Mouse (Mus musculus) neural tube, embryonic 11.5 days (tissue): ENCODE data around the gene Btf3. TPM values are rescaled to one million over a fixed set of nuclear protein-coding genes. Genes with fewer than 3 reads are reported as not detected.

Experiments
- ATAC-seq: fragments of 200-750 bp; cut with Nextera tagmentation; 2 replicates; pipeline ENCODE4 v1.8.0; 2017; ENCODE audit warnings: moderate number of reproducible peaks, mild to moderate bottlenecking, moderate TSS enrichment, moderate library complexity; ENCODE audit not compliant: insufficient read depth, low FRiP score, low TSS enrichment
- DNase-seq: peaks from one replicate; pipeline ENCODE4 v3.0.0-alpha.2; 2015; ENCODE audit warnings: low spot score
- H3K27ac ChIP-seq: fragments of 300-500 bp; sonication (generic); 2 replicates; pipeline ENCODE4 v1.5.1; 2014; ENCODE audit warnings: low read depth, mild to moderate bottlenecking, low read length
- H3K27me3 ChIP-seq: fragments of 300-500 bp; sonication (generic); 2 replicates; pipeline ENCODE4 v1.6.1; 2014; ENCODE audit warnings: mild to moderate bottlenecking, low read length, mixed read lengths; ENCODE audit not compliant: control insufficient read depth, insufficient read depth
- H3K36me3 ChIP-seq: fragments of 300-500 bp; sonication (generic); 2 replicates; pipeline ENCODE4 v1.6.1; 2014; ENCODE audit warnings: mild to moderate bottlenecking, low read length, moderate library complexity, mixed read lengths; ENCODE audit not compliant: control insufficient read depth, insufficient read depth
- H3K4me1 ChIP-seq: fragments of 300-500 bp; sonication (generic); 2 replicates; pipeline ENCODE4 v1.6.1; 2014; ENCODE audit warnings: low read length, mixed read lengths; ENCODE audit not compliant: control insufficient read depth, insufficient read depth
- H3K4me2 ChIP-seq: fragments of 300-500 bp; sonication (generic); 2 replicates; pipeline ENCODE4 v1.6.1; 2014; ENCODE audit warnings: low read depth, mild to moderate bottlenecking, moderate library complexity
- H3K4me3 ChIP-seq: fragments of 300-500 bp; sonication (generic); 2 replicates; pipeline ENCODE4 v1.5.1; 2014; ENCODE audit warnings: low read depth, low read length
- H3K9ac ChIP-seq: fragments of 300-500 bp; sonication (generic); 2 replicates; pipeline ENCODE4 v1.6.1; 2014; ENCODE audit warnings: mild to moderate bottlenecking, low read length
- H3K9me3 ChIP-seq: fragments of 300-500 bp; sonication (generic); 2 replicates; pipeline ENCODE4 v1.6.1; 2016; ENCODE audit warnings: low read length; ENCODE audit not compliant: control insufficient read depth
- WGBS: fragments of 180-500 bp; shearing (Covaris S2); extraction: QIAGEN DNeasy Blood & Tissue Kit; methylation state at CpG from one replicate; pipeline ENCODE4 v1.1.7; 2014; 5-methylcytosine and 5-hydroxymethylcytosine counted together
- polyA plus RNA-seq: library from polyadenylated mRNA; unstranded; fragments of >200 nt; fragmentation: Nextera tagmentation; extraction: Ambion mirVana; gene quantifications from 2 replicates; pipeline ENCODE4 v1.2.1, GENCODE M21; 2014

Btf3 gene
- polyA plus RNA-seq, 1 experiment from 2014 or later = 738 TPM

DNA sequence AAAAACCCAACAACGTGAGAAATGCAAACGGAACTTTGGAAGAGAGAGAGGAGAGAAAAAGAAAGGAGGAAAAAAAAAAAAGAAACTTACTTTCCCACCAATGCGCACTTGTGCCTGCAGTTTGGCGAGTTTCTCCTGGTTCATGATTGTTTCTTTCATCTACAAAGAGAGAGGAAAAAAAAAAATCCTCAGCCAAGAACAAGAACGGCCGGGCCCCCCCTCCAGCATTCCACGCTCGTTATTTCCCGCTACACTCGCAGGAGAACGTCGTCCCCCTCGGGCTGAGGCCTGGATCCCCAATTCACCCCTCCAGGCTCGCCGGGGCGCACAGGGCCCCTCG is 696 bp downstream of the Btf3 start:
- ATAC-seq (no peak), DNase-seq (no peak)
- peak overlapping the region; percentile 100 for H3K4me3 ChIP-seq
- no peaks in the 10 kb centered on the region for H3K27me3 ChIP-seq
- peaks cover 7% of the 10 kb centered on the region for H3K36me3 ChIP-seq
- peak overlapping the region; percentile 98 for H3K9ac ChIP-seq
- no peaks in the 10 kb centered on the region for H3K9me3 ChIP-seq
- peak overlapping the region; percentile 84 for H3K27ac ChIP-seq
- peaks cover 4% of the 10 kb centered on the region; the same call in 1 of the 2 replicates for H3K4me1 ChIP-seq
- under 1% methylated on average over 17 of the region's 17 CpGs for WGBS
- peak overlapping the region; percentile 72 for H3K4me2 ChIP-seq

DNA sequence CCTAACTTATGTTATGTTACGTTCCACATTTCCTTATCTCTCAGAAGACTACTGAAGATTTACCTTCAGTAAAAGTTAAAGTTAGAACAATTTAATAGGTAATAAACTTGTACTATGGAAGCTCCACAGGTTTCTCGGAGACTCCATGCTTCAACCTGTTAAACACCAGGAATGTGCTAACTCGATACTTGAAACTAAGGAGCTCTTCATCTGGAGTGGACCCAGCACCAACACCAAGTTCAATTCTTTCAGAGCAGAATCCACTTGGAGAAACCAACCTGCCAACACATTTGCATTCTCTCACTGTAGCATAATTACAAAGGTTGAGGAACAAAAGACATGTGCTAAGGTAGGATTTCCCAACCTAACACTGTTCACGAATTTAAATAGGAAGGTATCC is 1.7 kb downstream of the Btf3 start:
- no peaks in the 10 kb centered on the region for H3K9me3 ChIP-seq
- DNase-seq (no peak), ATAC-seq (no peak)
- H3K4me1 ChIP-seq = peaks cover 4% of the 10 kb centered on the region; the same call in 1 of the 2 replicates
- peak overlapping the region; percentile 72; the same call in 1 of the 2 replicates for H3K4me2 ChIP-seq
- H3K27me3 ChIP-seq = no peaks in the 10 kb centered on the region
- no peak overlapping the region for H3K9ac ChIP-seq
- H3K36me3 ChIP-seq = peaks cover 7% of the 10 kb centered on the region
- no peak overlapping the region for H3K4me3 ChIP-seq
- H3K27ac ChIP-seq = no peak overlapping the region
- 78% methylated on average over 4 of the region's 4 CpGs for WGBS

DNA sequence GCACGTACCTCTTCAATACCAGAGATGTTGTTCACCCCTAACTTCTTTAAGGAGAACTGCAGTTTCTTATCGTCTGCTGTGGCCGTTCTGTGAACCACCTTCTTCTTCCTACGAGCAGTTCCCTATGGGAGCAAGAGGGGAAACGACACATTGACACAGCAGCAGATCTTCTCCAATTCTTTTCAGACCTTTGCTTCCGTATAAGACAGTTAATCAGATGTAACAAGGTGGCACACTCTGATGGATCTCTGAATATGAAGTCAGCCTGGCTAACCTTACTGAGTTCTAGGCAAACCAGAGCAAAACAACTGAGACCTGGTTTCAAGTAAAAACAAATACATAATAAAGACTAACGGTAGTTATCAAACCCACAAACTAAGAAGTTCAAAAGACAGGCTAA is 3.2 kb downstream of the Btf3 start:
- H3K27me3 ChIP-seq = no peaks in the 10 kb centered on the region
- 82% methylated on average over 7 of the region's 7 CpGs for WGBS
- no peak for DNase-seq
- H3K27ac ChIP-seq = no peak overlapping the region
- H3K4me3 ChIP-seq = no peak overlapping the region
- no peak for ATAC-seq
- peaks cover 4% of the 10 kb centered on the region; the same call in 1 of the 2 replicates for H3K4me1 ChIP-seq
- no peak overlapping the region for H3K9ac ChIP-seq
- no peak overlapping the region for H3K4me2 ChIP-seq
- peaks cover 7% of the 10 kb centered on the region for H3K36me3 ChIP-seq
- no peaks in the 10 kb centered on the region for H3K9me3 ChIP-seq

DNA sequence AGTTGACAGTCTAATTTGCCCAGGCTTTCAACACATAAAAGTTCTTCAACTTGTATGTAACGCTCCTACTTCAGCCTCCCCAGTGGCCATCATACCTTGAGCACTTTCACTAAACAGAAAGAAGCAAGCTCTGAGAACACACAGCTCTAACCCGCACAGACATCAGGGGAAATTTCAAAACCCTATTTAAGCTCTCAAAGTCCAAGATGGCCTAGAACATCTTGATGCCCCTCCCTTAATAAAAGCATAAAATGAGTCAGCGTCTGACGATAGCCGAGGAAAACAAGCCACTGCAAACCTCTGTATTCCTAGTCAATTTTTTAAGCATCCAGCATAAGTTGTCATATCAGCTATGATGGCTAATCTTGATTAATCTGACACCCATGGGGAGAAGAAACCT is 5.2 kb downstream of the Btf3 start:
- Histone ChIP-seq H3K4me2 (no peak overlapping the region), H3K27ac (no peak overlapping the region), H3K4me1 (peaks cover 4% of the 10 kb centered on the region; the same call in 1 of the 2 replicates), H3K36me3 (peaks cover 7% of the 10 kb centered on the region), H3K9me3 (no peaks in the 10 kb centered on the region), H3K9ac (no peak overlapping the region), H3K27me3 (no peaks in the 10 kb centered on the region), H3K4me3 (no peak overlapping the region)
- ATAC-seq (no peak), DNase-seq (no peak)
- 94% methylated on average over 5 of the region's 5 CpGs for WGBS

DNA sequence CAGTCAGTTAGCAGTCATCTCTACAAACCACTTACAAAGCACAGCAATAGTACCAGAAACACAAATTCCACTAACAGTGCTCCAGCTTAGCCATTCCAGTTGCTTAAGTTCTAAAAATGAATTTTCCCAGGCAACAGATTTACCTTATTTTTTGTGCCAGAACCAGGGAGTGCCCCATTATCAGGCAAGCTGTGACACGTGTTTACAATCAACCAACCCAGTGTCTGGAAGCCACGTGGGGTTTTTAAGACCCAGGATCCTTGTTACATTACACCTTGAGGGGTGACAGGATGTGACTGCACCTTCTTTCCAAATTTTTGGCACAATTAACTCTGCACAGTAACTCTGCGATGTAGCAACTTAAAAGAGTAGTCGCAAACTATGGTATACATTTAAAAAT is 8.1 kb downstream of the Btf3 start:
- 83% methylated on average over 4 of the region's 4 CpGs for WGBS
- ATAC-seq (no peak), DNase-seq (no peak)
- no peak overlapping the region for H3K4me2 ChIP-seq
- H3K27me3 ChIP-seq = no peaks in the 10 kb centered on the region
- H3K36me3 ChIP-seq = peaks cover 7% of the 10 kb centered on the region
- no peak overlapping the region for H3K27ac ChIP-seq
- H3K4me3 ChIP-seq = no peak overlapping the region
- no peak overlapping the region for H3K9ac ChIP-seq
- H3K4me1 ChIP-seq = no peaks in the 10 kb centered on the region
- no peaks in the 10 kb centered on the region for H3K9me3 ChIP-seq

DNA sequence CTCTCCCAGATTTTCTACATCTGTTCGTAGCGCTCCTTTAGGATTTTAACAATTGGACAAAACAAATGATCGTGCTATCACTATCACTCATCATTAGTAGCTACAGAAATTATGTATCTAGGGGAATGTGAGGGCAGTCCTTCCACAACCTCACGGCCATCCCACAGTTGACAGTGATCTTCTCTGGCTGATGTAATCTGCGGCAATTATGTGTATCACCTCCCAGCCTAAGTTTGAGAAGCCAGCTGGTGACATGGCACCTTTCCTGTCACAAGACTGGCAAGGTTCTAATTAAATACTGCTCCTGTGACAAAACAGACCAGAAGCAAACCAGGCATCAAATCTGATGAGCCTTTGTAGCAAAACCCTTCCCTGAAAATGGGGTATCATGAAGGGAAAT is 8.8 kb downstream of the Btf3 start:
- 91% methylated on average over 5 of the region's 5 CpGs for WGBS
- ATAC-seq (no peak), DNase-seq (no peak)
- Histone ChIP-seq H3K4me1 (no peaks in the 10 kb centered on the region), H3K9ac (no peak overlapping the region), H3K27ac (no peak overlapping the region), H3K27me3 (no peaks in the 10 kb centered on the region), H3K36me3 (peaks cover 7% of the 10 kb centered on the region), H3K9me3 (no peaks in the 10 kb centered on the region), H3K4me3 (no peak overlapping the region), H3K4me2 (no peak overlapping the region)

DNA sequence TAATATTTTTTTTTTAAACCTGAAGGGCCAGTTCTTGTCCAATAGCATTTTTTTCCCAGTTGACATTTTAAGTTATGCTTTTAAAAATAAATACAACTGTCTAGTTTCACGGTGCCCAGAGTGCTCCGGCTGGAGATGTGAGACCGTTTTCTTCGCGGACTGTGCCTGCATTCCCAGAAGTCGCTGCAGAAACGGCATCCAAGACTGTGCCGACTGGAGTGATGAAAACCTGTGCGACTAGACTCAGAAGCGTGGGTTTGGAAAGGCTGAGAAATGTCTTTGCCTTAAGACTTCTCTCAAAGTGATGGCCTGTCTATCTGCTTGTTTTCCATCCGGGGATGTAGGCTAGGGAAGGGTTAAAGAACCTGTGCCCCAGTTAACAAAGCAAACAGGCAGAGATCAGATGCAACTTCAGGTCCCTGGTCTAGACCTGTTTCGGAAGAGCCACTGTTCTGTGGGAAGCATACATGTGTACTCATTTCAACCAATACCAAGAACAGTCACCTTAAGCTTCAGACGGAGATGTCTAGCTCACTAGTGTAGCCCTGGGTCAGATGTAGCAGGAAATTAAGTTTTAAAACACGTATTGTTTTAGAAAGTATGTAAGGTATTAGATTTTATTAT is 9.8 kb downstream of the Btf3 start:
- Histone ChIP-seq H3K4me1 (no peaks in the 10 kb centered on the region), H3K9ac (no peak overlapping the region), H3K27ac (no peak overlapping the region), H3K27me3 (no peaks in the 10 kb centered on the region), H3K9me3 (no peaks in the 10 kb centered on the region), H3K36me3 (peaks cover 4% of the 10 kb centered on the region), H3K4me2 (no peak overlapping the region), H3K4me3 (no peak overlapping the region)
- no peak for DNase-seq
- ATAC-seq = no peak
- WGBS = 58% methylated on average over 14 of the region's 14 CpGs

DNA sequence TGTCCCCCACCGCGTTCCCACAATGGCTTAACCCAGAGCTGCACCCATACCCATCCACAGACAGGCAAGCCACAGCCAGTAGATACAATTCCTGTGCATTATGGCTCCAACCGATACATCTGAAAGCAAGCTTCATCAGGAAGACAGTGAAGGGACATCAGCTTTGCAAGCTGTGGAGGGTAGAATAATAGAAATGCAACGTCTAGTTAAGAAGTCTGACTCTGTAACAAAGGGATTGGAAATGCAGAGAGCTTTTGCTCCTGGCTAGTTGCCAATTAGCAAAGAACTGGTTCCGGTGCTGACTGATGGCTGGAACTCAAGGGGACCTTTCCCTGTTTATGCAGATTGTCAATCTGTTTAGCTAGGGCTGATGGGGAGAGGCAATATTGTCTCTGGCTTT is 10.4 kb downstream of the Btf3 start:
- 47% methylated on average over 5 of the region's 5 CpGs for WGBS
- H3K27ac ChIP-seq = no peak overlapping the region
- no peak for ATAC-seq

DNA sequence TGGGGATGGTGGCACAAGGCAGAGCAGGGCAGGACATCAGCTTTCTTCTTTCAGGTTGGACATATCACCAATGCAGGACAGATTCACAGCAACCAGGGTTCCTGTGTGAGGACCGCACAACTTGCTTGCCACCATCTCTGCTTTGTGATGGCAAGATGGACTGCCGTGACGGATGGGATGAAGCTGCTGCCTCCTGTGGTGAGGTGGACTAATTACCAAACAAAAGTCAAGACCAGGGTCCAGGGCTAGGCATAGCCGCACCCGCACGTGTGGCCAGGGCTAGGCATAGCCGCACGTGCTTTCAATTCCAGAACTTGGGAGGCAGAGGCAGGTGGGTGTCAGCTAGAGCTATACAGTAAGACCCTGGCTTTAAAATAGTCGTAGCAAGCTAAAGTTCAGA is 11.5 kb downstream of the Btf3 start:
- ATAC-seq (no peak), DNase-seq (no peak)
- no peak overlapping the region for H3K27ac ChIP-seq
- no peak overlapping the region for H3K4me3 ChIP-seq
- 85% methylated on average over 9 of the region's 9 CpGs for WGBS
- no peaks in the 10 kb centered on the region for H3K9me3 ChIP-seq
- no peaks in the 10 kb centered on the region for H3K4me1 ChIP-seq
- H3K36me3 ChIP-seq = no peaks in the 10 kb centered on the region; the same call in 1 of the 2 replicates
- no peaks in the 10 kb centered on the region for H3K27me3 ChIP-seq
- H3K4me2 ChIP-seq = no peak overlapping the region
- H3K9ac ChIP-seq = no peak overlapping the region

More for the DNA sequence above, 10.4 kb downstream of the Btf3 start:
- Histone ChIP-seq H3K4me1 (no peaks in the 10 kb centered on the region), H3K27me3 (no peaks in the 10 kb centered on the region), H3K4me2 (no peak overlapping the region), H3K4me3 (no peak overlapping the region), H3K9ac (no peak overlapping the region), H3K9me3 (no peaks in the 10 kb centered on the region), H3K36me3 (no peaks in the 10 kb centered on the region; the same call in 1 of the 2 replicates)
- no peak for DNase-seq
